Mouse (Mus musculus): ENCODE measurements at regions not wholly inside any gene's neighbourhood (a gene's known extent, or its start where the extent isn't known, plus 50 kb on each side); places are given as distances from the start of the nearest gene placed in this dataset.
A peak's percentile ranks its signal among the peaks of the same experiment; 100 is the strongest.

DNA sequence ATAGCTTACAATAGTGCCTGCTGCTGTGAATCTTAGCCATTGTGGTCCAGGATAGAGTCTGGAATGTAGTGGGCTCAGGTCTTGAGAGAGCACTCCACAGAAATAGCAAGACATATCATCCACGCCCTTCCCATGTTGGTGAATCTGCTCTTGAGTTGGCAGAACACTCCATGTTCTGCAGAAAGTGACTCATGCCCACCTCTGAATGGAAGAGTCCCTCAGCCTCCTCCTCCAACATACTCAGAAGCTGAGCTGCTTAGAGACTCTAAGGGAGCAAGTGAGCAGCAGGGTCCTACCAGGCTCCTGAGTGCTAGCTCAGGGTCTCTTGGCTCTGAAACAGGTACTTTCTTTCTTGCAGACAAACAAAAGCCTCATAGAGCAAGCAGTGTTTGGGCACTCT lies 284.7 kb downstream of the Rps24 start:
- H3K9me3 ChIP-seq (replicated peaks) = no peaks in the 10 kb centered on the region
- H3K9ac ChIP-seq = no peak overlapping the region
- no peak for ATAC-seq (replicated peaks; ENCODE audit: low FRiP score)
- H3K27ac ChIP-seq = no peak overlapping the region
- 84% methylated on average over 1 of the region's 1 CpGs for WGBS
- H3K4me3 ChIP-seq (replicated peaks) = no peak overlapping the region
- peaks cover 14% of the 10 kb centered on the region for H3K4me1 ChIP-seq
- H3K27me3 ChIP-seq = no peaks in the 10 kb centered on the region
- no peak overlapping the region for H3K4me2 ChIP-seq
- no peaks in the 10 kb centered on the region for H3K36me3 ChIP-seq

DNA sequence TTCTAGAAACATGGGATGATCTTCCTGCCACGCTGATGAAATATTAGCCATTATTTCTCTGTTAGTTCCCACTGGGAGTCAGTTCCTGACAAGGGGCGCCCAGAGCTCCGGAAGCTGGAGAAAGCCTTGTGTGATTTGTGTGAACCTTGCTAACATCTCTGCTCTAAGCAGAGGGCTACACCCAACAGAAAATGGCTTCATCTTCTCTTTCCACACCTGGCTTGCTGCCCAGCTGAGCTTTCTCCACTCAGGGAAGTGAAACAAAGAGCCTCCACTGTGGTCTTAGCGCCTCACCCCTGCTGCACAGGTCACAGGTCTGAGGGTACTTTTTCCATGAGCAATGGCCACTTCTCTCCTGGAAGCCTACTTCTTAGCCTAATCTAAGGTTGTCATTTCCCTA lies 285.2 kb downstream of the Rps24 start:
- Histone ChIP-seq H3K4me3 (replicated peaks) (no peak overlapping the region), H3K27ac (no peak overlapping the region), H3K9me3 (replicated peaks) (no peaks in the 10 kb centered on the region), H3K4me1 (peaks cover 14% of the 10 kb centered on the region), H3K9ac (no peak overlapping the region), H3K27me3 (no peaks in the 10 kb centered on the region), H3K36me3 (no peaks in the 10 kb centered on the region), H3K4me2 (no peak overlapping the region)
- ATAC-seq (replicated peaks; ENCODE audit: low FRiP score) = no peak
- 60% methylated on average over 4 of the region's 4 CpGs for WGBS

DNA sequence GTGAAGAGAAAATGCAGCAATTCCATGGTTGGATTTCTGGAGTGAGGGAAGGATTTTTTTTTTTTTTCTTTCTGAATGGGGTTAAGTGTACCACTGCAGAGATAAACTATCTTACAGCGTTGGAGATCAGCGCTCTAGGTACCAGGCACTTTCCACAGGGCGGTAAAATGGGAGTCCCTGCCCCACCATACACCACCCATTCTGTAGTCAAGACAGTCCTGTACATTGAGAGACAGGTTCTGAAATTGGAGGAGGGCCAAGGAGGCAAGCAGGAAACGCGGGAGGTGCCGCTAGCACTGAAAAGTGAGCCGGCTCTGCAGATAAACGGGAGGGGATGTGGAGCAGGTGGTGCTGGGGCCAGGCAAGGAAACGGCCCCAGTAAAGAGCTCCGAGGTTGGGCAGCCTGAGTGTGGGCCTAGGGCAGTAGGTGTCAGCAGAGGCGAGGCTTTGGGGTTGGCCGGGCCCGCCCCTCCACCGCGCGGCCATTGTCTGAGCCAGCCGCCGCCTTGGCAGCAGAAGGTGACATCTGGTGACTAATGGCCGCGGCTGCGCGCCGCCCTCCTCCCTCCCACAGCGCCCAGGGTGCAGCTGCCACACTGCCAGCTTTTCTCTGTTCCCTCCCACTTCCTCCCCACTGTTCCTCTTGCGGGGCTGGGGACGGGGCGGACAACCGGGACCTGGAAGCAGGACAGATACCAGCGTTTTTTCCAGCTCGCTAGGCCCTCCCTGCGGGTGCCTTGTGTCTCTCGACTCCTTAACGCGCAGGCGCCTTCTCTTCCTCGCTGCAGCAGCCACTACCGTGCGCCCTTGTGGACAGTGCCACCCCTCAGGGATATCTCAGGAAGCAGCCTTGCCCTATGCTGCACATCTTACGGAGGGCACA lies 292.1 kb downstream of the Rps24 start:
- under 1% methylated on average over 34 of the region's 39 CpGs for WGBS
- peak; percentile 97 for ATAC-seq (replicated peaks; ENCODE audit: low FRiP score)
- Histone ChIP-seq H3K27me3 (no peaks in the 10 kb centered on the region), H3K9me3 (replicated peaks) (no peaks in the 10 kb centered on the region), H3K4me3 (replicated peaks) (peak overlapping the region; percentile 48), H3K4me1 (peaks cover 27% of the 10 kb centered on the region), H3K36me3 (no peaks in the 10 kb centered on the region), H3K27ac (peak overlapping the region; percentile 92), H3K4me2 (peak overlapping the region; percentile 76), H3K9ac (peak overlapping the region; percentile 62)

DNA sequence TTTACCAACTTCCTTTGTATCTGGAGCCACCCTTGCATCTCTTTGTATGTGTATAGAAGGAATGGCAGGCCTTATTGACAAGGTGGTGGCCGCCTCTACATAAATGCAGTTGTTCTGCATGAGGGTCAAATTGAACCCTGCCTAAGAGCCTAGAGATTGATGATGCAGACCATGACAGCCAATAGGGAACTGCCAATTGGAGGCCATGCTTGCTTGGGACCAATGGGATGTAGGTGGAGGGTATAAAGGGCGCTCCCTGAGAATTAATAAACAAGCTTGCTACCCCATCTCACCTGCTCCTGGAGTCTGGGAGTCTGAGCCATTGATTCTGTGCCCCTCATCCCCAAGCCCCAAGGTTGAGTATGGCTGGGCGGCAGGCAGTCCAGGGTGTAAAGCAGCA lies 294.7 kb downstream of the Rps24 start:
- H3K36me3 ChIP-seq = no peaks in the 10 kb centered on the region
- H3K9me3 ChIP-seq (replicated peaks) = no peaks in the 10 kb centered on the region
- no peak overlapping the region for H3K27ac ChIP-seq
- H3K9ac ChIP-seq = no peak overlapping the region
- ATAC-seq (replicated peaks; ENCODE audit: low FRiP score) = no peak
- WGBS = 87% methylated on average over 3 of the region's 3 CpGs
- no peak overlapping the region for H3K4me2 ChIP-seq
- H3K4me1 ChIP-seq = peaks cover 27% of the 10 kb centered on the region
- H3K4me3 ChIP-seq (replicated peaks) = no peak overlapping the region
- no peaks in the 10 kb centered on the region for H3K27me3 ChIP-seq

DNA sequence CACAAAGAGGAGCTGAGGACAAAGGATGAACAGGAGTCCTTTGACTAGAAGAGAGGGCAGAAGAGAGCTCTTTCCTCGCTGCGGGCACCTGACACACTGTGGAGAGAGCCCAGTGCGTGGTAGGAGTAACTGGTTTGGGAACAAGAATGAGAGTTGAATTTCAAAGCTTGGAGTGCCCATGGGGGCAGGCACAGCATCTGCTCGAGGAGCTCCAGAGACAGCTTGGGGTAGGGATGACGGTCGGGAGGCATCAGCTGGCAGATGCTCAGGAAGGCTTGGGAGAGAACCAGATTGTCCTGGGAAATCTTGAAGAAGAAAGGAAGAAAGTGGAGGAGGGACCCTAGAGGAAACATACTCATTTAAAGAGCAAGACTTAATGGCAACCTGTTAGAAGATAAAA lies 297.0 kb downstream of the Rps24 start:
- ATAC-seq (replicated peaks; ENCODE audit: low FRiP score) = no peak
- H3K9me3 ChIP-seq (replicated peaks) = no peaks in the 10 kb centered on the region
- H3K9ac ChIP-seq = no peak overlapping the region
- H3K36me3 ChIP-seq = no peaks in the 10 kb centered on the region
- H3K4me2 ChIP-seq = no peak overlapping the region
- 68% methylated on average over 6 of the region's 6 CpGs for WGBS
- H3K27me3 ChIP-seq = no peaks in the 10 kb centered on the region
- H3K4me3 ChIP-seq (replicated peaks) = no peak overlapping the region
- H3K4me1 ChIP-seq = peaks cover 16% of the 10 kb centered on the region
- H3K27ac ChIP-seq = no peak overlapping the region

DNA sequence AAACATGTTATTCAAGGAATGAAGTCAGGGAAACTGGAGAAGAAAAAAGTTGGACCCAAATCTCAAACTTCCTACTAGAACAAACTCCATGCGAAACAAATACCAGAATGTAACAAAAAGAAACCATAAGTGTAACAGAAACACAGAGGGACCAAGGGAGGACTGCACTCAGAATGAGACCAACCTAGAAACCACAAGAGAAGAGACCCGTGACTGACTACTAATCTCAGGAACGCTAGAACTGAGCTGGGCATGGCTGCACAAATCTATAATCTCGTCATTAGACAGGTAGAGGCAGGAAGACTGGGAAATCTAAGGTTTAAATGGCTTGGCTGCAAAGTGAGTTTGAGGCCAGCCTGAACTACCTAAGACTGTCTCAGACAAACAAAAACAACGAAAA lies 298.5 kb downstream of the Rps24 start:
- Histone ChIP-seq H3K4me1 (peaks cover under 1% of the 10 kb centered on the region; the same call in 1 of the 2 replicates), H3K27me3 (no peaks in the 10 kb centered on the region), H3K9me3 (replicated peaks) (no peaks in the 10 kb centered on the region), H3K4me2 (no peak overlapping the region), H3K36me3 (no peaks in the 10 kb centered on the region), H3K4me3 (replicated peaks) (no peak overlapping the region), H3K27ac (no peak overlapping the region), H3K9ac (no peak overlapping the region)
- 79% methylated on average over 5 of the region's 5 CpGs for WGBS
- no peak for ATAC-seq (replicated peaks; ENCODE audit: low FRiP score)

DNA sequence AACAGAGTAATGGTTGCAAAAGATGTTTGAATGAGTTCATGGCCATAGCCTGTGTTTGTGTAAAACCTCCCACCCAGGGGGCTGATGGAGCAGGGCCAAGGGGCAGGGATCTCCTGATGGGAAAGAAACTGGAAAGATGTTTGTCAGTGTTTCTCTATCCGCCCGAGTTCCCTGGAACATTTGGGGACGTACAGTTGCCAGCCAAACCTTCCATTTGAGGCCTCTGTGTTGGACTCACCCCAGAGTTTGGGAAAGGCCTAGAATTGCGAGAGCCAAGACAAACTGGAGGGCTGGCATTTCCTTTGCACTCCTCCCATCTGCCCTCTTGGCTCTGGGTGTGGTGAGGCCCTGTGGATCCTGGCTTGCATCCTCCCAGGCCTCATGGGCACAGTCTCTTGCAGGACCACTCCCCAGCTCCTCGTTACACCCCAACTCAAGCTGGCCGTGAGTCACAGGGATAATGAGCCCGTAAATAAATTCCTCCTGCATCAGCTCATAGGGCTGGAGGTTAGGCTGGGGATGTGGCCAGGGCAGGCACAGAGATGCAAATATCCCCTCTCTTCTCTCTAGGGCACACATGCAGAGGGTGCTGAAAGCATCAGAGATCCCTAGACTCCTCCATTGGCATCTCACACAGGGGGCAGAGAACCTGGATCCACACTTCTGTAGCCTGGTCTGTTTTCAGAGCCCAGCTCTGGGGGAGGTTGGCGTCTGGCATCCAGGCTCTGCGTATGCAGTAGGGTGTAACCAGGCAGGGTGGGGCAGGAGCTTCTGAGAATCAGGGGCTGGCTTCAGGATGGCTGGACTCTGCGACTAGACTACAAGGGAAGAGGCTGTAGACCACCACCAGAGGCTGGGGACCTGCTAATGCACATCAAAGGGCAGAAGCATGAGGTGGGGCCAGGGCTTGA lies 306.7 kb downstream of the Rps24 start:
- H3K9ac ChIP-seq = no peak overlapping the region
- peaks cover 16% of the 10 kb centered on the region; the same call in 1 of the 2 replicates for H3K4me1 ChIP-seq
- peaks cover 5% of the 10 kb centered on the region; the same call in 1 of the 2 replicates for H3K9me3 ChIP-seq (replicated peaks)
- 0 out of 2 replicates have a peak, but pooled peaks have one; percentile 40 for ATAC-seq (replicated peaks; ENCODE audit: low FRiP score)
- no peak overlapping the region for H3K4me3 ChIP-seq (replicated peaks)
- H3K27me3 ChIP-seq = no peaks in the 10 kb centered on the region
- no peaks in the 10 kb centered on the region for H3K36me3 ChIP-seq
- peak overlapping the region; percentile 28; the same call in 1 of the 2 replicates for H3K27ac ChIP-seq
- 34% methylated on average over 10 of the region's 10 CpGs for WGBS
- H3K4me2 ChIP-seq = no peak overlapping the region

DNA sequence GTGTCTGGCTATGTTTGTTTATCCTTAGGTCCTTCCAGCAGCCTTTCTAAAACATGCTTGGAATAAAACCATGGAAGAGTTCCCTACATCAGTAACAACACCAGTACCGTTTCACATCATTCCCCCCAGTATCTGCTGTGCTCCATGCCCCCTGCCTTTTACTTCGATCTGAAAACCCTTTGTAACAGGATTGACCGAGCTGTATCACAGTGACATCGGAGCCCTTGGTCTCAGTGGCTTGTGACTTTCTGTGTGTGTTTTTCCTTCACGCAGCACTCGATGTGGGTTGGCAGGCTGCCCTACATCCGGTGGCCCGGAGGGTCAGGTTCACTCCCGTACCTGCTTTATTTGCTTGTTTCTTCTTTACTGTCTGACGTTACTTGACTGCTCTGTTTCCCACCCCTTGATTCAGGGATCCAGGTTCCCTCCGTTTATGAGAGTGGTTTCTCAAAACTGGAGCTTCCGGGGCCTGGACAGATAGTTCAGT lies 307.5 kb downstream of the Rps24 start:
- no peak overlapping the region for H3K4me2 ChIP-seq
- H3K27me3 ChIP-seq = no peaks in the 10 kb centered on the region
- no peak overlapping the region for H3K9ac ChIP-seq
- H3K4me3 ChIP-seq (replicated peaks) = no peak overlapping the region
- no peak for ATAC-seq (replicated peaks; ENCODE audit: low FRiP score)
- WGBS = 41% methylated on average over 12 of the region's 12 CpGs
- H3K9me3 ChIP-seq (replicated peaks) = peaks cover 5% of the 10 kb centered on the region; the same call in 1 of the 2 replicates
- no peaks in the 10 kb centered on the region for H3K36me3 ChIP-seq
- 0 out of 2 replicates have a peak overlapping the region, but pooled peaks have one; percentile 28 for H3K27ac ChIP-seq
- peaks cover 16% of the 10 kb centered on the region; the same call in 1 of the 2 replicates for H3K4me1 ChIP-seq

DNA sequence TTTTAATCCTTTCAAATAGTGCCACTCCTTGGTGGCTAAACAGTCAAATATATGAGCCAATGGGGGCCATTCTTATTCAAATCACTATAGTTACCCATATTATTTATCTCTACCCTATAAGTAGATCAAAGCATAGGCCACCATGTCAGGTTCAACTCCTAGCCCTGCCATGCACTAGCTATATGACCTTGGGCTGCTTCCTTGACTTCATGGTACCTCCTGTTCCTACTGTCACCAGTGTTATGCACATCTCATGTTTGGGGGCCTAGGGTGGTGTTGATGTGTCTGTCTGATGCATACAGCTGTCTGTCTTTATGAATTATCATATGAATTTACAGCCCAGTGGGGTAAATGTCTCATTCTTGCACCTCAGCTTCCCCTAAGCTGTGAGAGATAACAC lies 310.6 kb downstream of the Rps24 start:
- Histone ChIP-seq H3K9ac (no peak overlapping the region), H3K4me1 (peaks cover 16% of the 10 kb centered on the region; the same call in 1 of the 2 replicates), H3K4me3 (replicated peaks) (no peak overlapping the region), H3K27ac (no peak overlapping the region), H3K27me3 (no peaks in the 10 kb centered on the region), H3K4me2 (no peak overlapping the region), H3K9me3 (replicated peaks) (peaks cover 5% of the 10 kb centered on the region; the same call in 1 of the 2 replicates), H3K36me3 (no peaks in the 10 kb centered on the region)
- no peak for ATAC-seq (replicated peaks; ENCODE audit: low FRiP score)

DNA sequence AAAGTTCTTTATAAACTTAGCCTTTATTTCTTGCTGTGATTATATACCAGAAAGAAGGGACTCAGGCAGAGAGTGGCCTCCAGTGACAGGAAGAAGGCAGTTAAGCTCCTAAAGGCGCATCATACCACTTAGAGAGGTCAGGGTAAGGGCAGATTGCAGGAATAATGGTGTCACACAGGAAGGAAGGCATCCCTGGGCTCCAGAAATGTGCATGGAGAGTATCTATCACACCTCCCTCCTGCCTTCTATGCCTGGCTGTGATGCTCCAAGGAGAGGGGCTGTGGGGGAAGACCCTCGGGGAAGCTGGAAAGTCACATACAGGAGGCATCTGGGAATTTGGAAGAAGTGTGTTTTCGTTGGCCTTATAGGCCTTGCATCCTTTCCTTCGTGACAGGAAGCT lies 311.1 kb downstream of the Rps24 start:
- WGBS = 50% methylated on average over 4 of the region's 4 CpGs
- Histone ChIP-seq H3K27ac (no peak overlapping the region), H3K36me3 (no peaks in the 10 kb centered on the region), H3K4me2 (no peak overlapping the region), H3K4me3 (replicated peaks) (no peak overlapping the region), H3K9ac (no peak overlapping the region), H3K27me3 (no peaks in the 10 kb centered on the region), H3K4me1 (peaks cover 21% of the 10 kb centered on the region), H3K9me3 (replicated peaks) (peaks cover 5% of the 10 kb centered on the region; the same call in 1 of the 2 replicates)
- no peak for ATAC-seq (replicated peaks; ENCODE audit: low FRiP score)

DNA sequence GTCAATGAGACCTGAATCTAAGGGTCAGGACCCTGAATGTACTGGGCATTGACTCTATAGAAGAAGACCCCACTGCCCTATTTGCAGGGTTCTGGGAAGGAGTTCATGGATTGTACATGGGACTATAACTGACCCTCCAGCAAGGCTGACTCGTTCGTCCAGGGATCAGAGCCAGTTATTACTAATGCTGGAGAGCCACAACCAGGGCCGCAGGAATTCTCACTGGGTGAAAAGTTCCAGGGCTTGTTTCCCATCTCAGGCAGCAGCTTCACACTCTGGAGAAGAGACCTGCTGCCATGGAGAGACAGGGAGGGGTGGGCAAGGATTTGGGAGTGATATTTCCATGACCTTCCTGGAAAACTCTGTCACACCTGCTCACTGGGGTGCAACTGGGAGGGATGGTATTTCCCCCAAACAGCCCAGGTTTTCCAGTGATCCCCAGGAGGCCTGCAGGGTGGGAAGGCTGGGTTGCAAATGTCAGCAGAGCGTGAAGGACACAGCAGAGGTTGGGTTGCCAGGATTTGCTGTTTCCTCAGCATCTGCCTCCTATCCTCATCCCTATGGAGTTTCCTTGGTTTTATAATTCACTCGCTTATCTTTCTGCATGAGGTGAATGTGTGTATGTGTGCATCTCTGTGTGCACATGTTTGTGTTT lies 316.2 kb downstream of the Rps24 start:
- Histone ChIP-seq H3K27me3 (no peaks in the 10 kb centered on the region), H3K27ac (peak overlapping the region; percentile 64), H3K36me3 (no peaks in the 10 kb centered on the region), H3K9ac (no peak overlapping the region), H3K4me3 (replicated peaks) (no peak overlapping the region), H3K4me1 (peaks cover 22% of the 10 kb centered on the region), H3K4me2 (no peak overlapping the region), H3K9me3 (replicated peaks) (no peaks in the 10 kb centered on the region)
- 0 out of 2 replicates have a peak, but pooled peaks have one; percentile 31 for ATAC-seq (replicated peaks; ENCODE audit: low FRiP score)
- 62% methylated on average over 5 of the region's 5 CpGs for WGBS

All from kidney, embryonic 15.5 days (tissue).